Mouse (Mus musculus) lung, postnatal 0 days (tissue): ENCODE results near the gene Smg6. TPM values are rescaled to one million over a fixed set of nuclear protein-coding genes. Genes with fewer than 3 reads are reported as not detected.

ENCODE experiments used
- ATAC-seq: fragments of 200-750 bp; cut with Nextera tagmentation; 2 replicates; pipeline ENCODE4 v1.8.0; 2017; ENCODE audit warnings: moderate library complexity
- DNase-seq: peaks from one replicate; pipeline ENCODE4 v3.0.0-alpha.2; 2016; ENCODE audit warnings: low spot score
- H3K27ac ChIP-seq: fragments of 300-500 bp; sonication (generic); 2 replicates; pipeline ENCODE4 v1.5.1; 2014; ENCODE audit warnings: antibody characterized with exemption, mild to moderate bottlenecking, low read length, mixed read lengths
- H3K27me3 ChIP-seq: fragments of 300-500 bp; sonication (generic); replicated peaks from 2 replicates; pipeline ENCODE4 v1.6.1; 2014; ENCODE audit warnings: low read length, mixed read lengths; ENCODE audit not compliant: insufficient read depth
- H3K36me3 ChIP-seq: fragments of 300-500 bp; sonication (generic); 2 replicates; pipeline ENCODE4 v1.6.1; 2014; ENCODE audit warnings: low read length, mixed read lengths; ENCODE audit not compliant: insufficient read depth
- H3K4me1 ChIP-seq: fragments of 300-500 bp; sonication (generic); 2 replicates; pipeline ENCODE4 v1.6.1; 2014; ENCODE audit warnings: antibody characterized with exemption, low read depth, low read length, mixed read lengths; ENCODE audit not compliant: insufficient read depth
- H3K4me2 ChIP-seq: fragments of 300-500 bp; sonication (generic); replicated peaks from 2 replicates; pipeline ENCODE4 v1.6.1; 2014; ENCODE audit warnings: low read depth, mild to moderate bottlenecking, low read length, moderate library complexity, mixed read lengths
- H3K4me3 ChIP-seq: fragments of 300-500 bp; sonication (generic); 2 replicates; pipeline ENCODE4 v1.5.1; 2014; ENCODE audit warnings: low read depth, low read length
- H3K9ac ChIP-seq: fragments of 300-500 bp; sonication (generic); replicated peaks from 2 replicates; pipeline ENCODE4 v1.6.1; 2014; ENCODE audit warnings: low read depth, mild to moderate bottlenecking
- H3K9me3 ChIP-seq: fragments of 300-500 bp; sonication (generic); 2 replicates; pipeline ENCODE4 v1.6.1; 2016; ENCODE audit warnings: low read length, mixed read lengths
- CTCF ChIP-seq: IDR thresholded peaks from 2 replicates; pipeline ENCODE4 v1.5.1; 2016; ENCODE audit warnings: antibody characterized with exemption, mild to moderate bottlenecking
- EP300 ChIP-seq: IDR thresholded peaks from 2 replicates; pipeline ENCODE4 v1.6.1; 2016; ENCODE audit warnings: antibody characterized with exemption, mild to moderate bottlenecking, control low read depth
- WGBS: fragments of 180-500 bp; shearing (Covaris S2); extraction: QIAGEN DNeasy Blood & Tissue Kit; methylation state at CpG from one replicate; pipeline ENCODE4 v1.1.7; 2014; 5-methylcytosine and 5-hydroxymethylcytosine counted together
- microRNA counts: library from miRNA; unstranded; fragments of <30 nt; microRNA quantifications from one replicate; lab custom pipeline; 2015
- microRNA-seq: library from miRNA; unstranded; fragments of <30 nt; microRNA quantifications from one replicate; pipeline ENCODE4, GENCODE M21; 2016
- polyA plus RNA-seq: library from polyadenylated mRNA; unstranded; fragments of >200 nt; fragmentation: Nextera tagmentation; extraction: Ambion mirVana; gene quantifications from 2 replicates; pipeline ENCODE4 v1.2.1, GENCODE M21; 2015

Smg6 gene
- polyA plus RNA-seq, 1 experiment from 2014 or later = 9.9 TPM

GRCm38 (mm10) chr11:75212876-75213275 is 287.3 kb downstream of the Smg6 start:
- H3K27me3 ChIP-seq = no peaks in the 10 kb centered on the region
- H3K4me3 ChIP-seq = no peak overlapping the region
- no peak overlapping the region for H3K4me2 ChIP-seq
- no peak overlapping the region for H3K27ac ChIP-seq
- H3K9ac ChIP-seq = no peak overlapping the region
- DNase-seq = no peak
- H3K36me3 ChIP-seq = no peaks in the 10 kb centered on the region
- 49% methylated on average over 3 of the region's 3 CpGs for WGBS
- peaks cover 7% of the 10 kb centered on the region; the same call in 1 of the 2 replicates for H3K4me1 ChIP-seq
- TF ChIP-seq CTCF = no peak
- TF ChIP-seq EP300 = no peak
- H3K9me3 ChIP-seq = no peaks in the 10 kb centered on the region
- no peak for ATAC-seq

- peak; percentile 63 for ATAC-seq
- no peaks in the 10 kb centered on the region for H3K36me3 ChIP-seq
- DNase-seq = peak; percentile 61
- H3K4me1 ChIP-seq = peaks cover 7% of the 10 kb centered on the region; the same call in 1 of the 2 replicates
- TF ChIP-seq EP300 = no peak
- TF ChIP-seq CTCF = no peak
- WGBS = 11% methylated on average over 32 of the region's 35 CpGs
- H3K9ac ChIP-seq = no peak overlapping the region; the same call in 1 of the 2 replicates
- H3K27ac ChIP-seq = 0 out of 2 replicates have a peak overlapping the region, but pooled peaks have one; percentile 26
- no peaks in the 10 kb centered on the region for H3K27me3 ChIP-seq
- peak overlapping the region; percentile 33 for H3K4me3 ChIP-seq
- H3K4me2 ChIP-seq = peak overlapping the region; percentile 63
- H3K9me3 ChIP-seq = no peaks in the 10 kb centered on the region
These were observed 287.9 kb downstream of the Smg6 start for GRCm38 (mm10) chr11:75213372-75214080.

MicroRNAs within 50 kb of the gene (microRNA counts, 519-probe panel; counts per million panel counts)
- 4,200 counts per million, percentile 43 among the panel's probes with 10 or more counts for microRNA mmu-miR-132 (lab: Ali Mortazavi, UCI)
- not detected for microRNA mmu-miR-212 (lab: Ali Mortazavi, UCI)

Small RNAs within 50 kb of the gene (microRNA-seq; reads per million reads assigned to microRNA genes)
- gene Mir132 (244 reads per million, percentile 58 among the genes with 10 or more reads in this experiment), gene Mir212 (14.4 reads per million, percentile 26 among the genes with 10 or more reads in this experiment)

Other genes starting within 250 kb of the Smg6 start
- 49.1 and 60.8 TPM in 2 replicates for gene Pafah1b1, start 201.2 kb upstream of the Smg6 start, polyA plus RNA-seq
- 13.7 and 18.1 TPM in 2 replicates for gene Mettl16, start 155.0 kb upstream of the Smg6 start, polyA plus RNA-seq
- gene Mnt, start 94.9 kb upstream of the Smg6 start, polyA plus RNA-seq = 4.7 and 4.9 TPM in 2 replicates
- 2.5 and 2.6 TPM in 2 replicates for gene Sgsm2, start 28.8 kb upstream of the Smg6 start, polyA plus RNA-seq
- 11.4 and 12.7 TPM in 2 replicates for gene Tsr1, start 27.8 kb upstream of the Smg6 start, polyA plus RNA-seq
- gene Srr, start 125 bp downstream of the Smg6 start, polyA plus RNA-seq = 11.9 and 12.9 TPM in 2 replicates
- 9.9 and 13.4 TPM in 2 replicates for gene Hic1, start 243.7 kb downstream of the Smg6 start, polyA plus RNA-seq